Mouse (Mus musculus) ovary, postnatal 14 days (tissue): ENCODE results near the gene Eefsec.

Experiments
- DNase-seq: peaks from one replicate; pipeline ENCODE4 v3.0.0; 2022; ENCODE audit warnings: low spot score

The Eefsec gene

GRCm38 (mm10) chr6:88207403-88208033 lies 238.8 kb downstream of the Eefsec start:
- DNase-seq, result no peak
